Mouse (Mus musculus): ENCODE data around the gene Mosmo.

The Mosmo gene

DNA sequence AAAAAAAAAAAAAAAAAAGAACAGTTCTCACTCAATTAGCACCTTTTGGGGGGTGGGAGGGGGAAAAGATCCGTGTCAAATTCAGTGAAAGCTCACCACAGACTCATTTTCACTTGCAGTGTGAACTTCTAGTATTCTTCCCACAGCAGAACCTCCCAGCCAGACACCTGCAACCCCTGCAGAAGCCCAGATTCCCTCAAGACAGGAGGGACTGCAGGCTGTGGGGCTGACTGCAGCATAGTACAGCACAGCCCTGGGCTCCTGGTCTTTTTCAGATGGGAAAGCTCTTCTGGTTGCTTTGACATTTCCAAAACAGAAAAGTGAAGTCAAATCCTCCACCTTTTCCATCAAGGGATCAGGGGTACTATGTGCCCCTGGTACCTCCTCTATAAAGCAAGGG lies 90.0 kb downstream of the Mosmo start:
- no peak for DNase-seq (ENCODE audit: low read depth, low spot score)

GRCm38 (mm10) chr7:120771389-120771788 lies 94.0 kb downstream of the Mosmo start:
- DNase-seq (ENCODE audit: low read depth, low spot score) = no peak

GRCm38 (mm10) chr7:120778012-120778411 lies 100.6 kb downstream of the Mosmo start:
- DNase-seq (ENCODE audit: low read depth, low spot score) = no peak

Measured in 3T3-L1 (cell line).